Mouse (Mus musculus): ENCODE data around the gene Orc6. TPM values are rescaled to one million over a fixed set of nuclear protein-coding genes. Genes with fewer than 3 reads are reported as not detected.

The Orc6 gene
- 80.2 TPM for polyA plus RNA-seq (2014; fragmentation: Illumina TruSeq; extraction: RNeasy Lipid Tissue Mini Kit (QIAGEN cat#74804))

GRCm38 (mm10) chr8:85299434-85300077, at the start of gene Orc6, which contains the start of gene Vps35:
TSS of gene Orc6 (plus strand) at chr8:85299632.
TSS of gene Vps35 (minus strand) at chr8:85299802.

Other genes with a start within 250 kb of the Orc6 start
- 1.5 TPM for gene Fbxw9, start 239.6 kb upstream of the Orc6 start, polyA plus RNA-seq (2014; fragmentation: Illumina TruSeq; extraction: RNeasy Lipid Tissue Mini Kit (QIAGEN cat#74804))
- not detected for gene Gm5741, start 231.7 kb upstream of the Orc6 start, polyA plus RNA-seq (2014; fragmentation: Illumina TruSeq; extraction: RNeasy Lipid Tissue Mini Kit (QIAGEN cat#74804))
- 19.0 TPM for gene Dhps, start 227.9 kb upstream of the Orc6 start, polyA plus RNA-seq (2014; fragmentation: Illumina TruSeq; extraction: RNeasy Lipid Tissue Mini Kit (QIAGEN cat#74804))
- 2.8 TPM for gene Wdr83os, start 218.9 kb upstream of the Orc6 start, polyA plus RNA-seq (2014; fragmentation: Illumina TruSeq; extraction: RNeasy Lipid Tissue Mini Kit (QIAGEN cat#74804))
- gene Wdr83, start 218.3 kb upstream of the Orc6 start, polyA plus RNA-seq (2014; fragmentation: Illumina TruSeq; extraction: RNeasy Lipid Tissue Mini Kit (QIAGEN cat#74804)), result 1.00 TPM
- gene Man2b1, start 216.4 kb upstream of the Orc6 start, polyA plus RNA-seq (2014; fragmentation: Illumina TruSeq; extraction: RNeasy Lipid Tissue Mini Kit (QIAGEN cat#74804)), result 6.1 TPM
- gene Zfp791, start 176.5 kb upstream of the Orc6 start, polyA plus RNA-seq (2014; fragmentation: Illumina TruSeq; extraction: RNeasy Lipid Tissue Mini Kit (QIAGEN cat#74804)), result 11.3 TPM
- not detected for gene Cks1brt, start 147.7 kb upstream of the Orc6 start, polyA plus RNA-seq (2014; fragmentation: Illumina TruSeq; extraction: RNeasy Lipid Tissue Mini Kit (QIAGEN cat#74804))
- not detected for gene Olfr371, start 73.6 kb upstream of the Orc6 start, polyA plus RNA-seq (2014; fragmentation: Illumina TruSeq; extraction: RNeasy Lipid Tissue Mini Kit (QIAGEN cat#74804))
- 426 TPM for gene Vps35, start 170 bp downstream of the Orc6 start, polyA plus RNA-seq (2014; fragmentation: Illumina TruSeq; extraction: RNeasy Lipid Tissue Mini Kit (QIAGEN cat#74804))
- gene Mylk3, start 86.7 kb downstream of the Orc6 start, polyA plus RNA-seq (2014; fragmentation: Illumina TruSeq; extraction: RNeasy Lipid Tissue Mini Kit (QIAGEN cat#74804)), result 1.7 TPM
- 91.7 TPM for gene 4921524J17Rik, start 133.2 kb downstream of the Orc6 start, polyA plus RNA-seq (2014; fragmentation: Illumina TruSeq; extraction: RNeasy Lipid Tissue Mini Kit (QIAGEN cat#74804))
- gene Gpt2, start 192.9 kb downstream of the Orc6 start, polyA plus RNA-seq (2014; fragmentation: Illumina TruSeq; extraction: RNeasy Lipid Tissue Mini Kit (QIAGEN cat#74804)), result 23.3 TPM

Measured in ovary, adult 10 weeks (tissue).